Mouse (Mus musculus): Measurements from ENCODE around the gene Thtpa. TPM values are rescaled to one million over a fixed set of nuclear protein-coding genes. Genes with fewer than 3 reads are reported as not detected.

Thtpa gene
- polyA plus RNA-seq (2012; rRNA removed): 12.1 and 13.8 TPM in 2 replicates

GRCm38 (mm10) chr14:55094704-55095231 is at the start of gene Thtpa:
Thtpa (plus strand) TSS chr14:55094784.
- no peaks in the 10 kb centered on the region for H3K27me3 ChIP-seq (replicated peaks; ENCODE audit: control insufficient read depth, insufficient read depth, low read length)
- peaks cover 7% of the 10 kb centered on the region; the same call in 1 of the 2 replicates for H3K4me1 ChIP-seq (ENCODE audit: control insufficient read depth, insufficient read depth, low read length)
- H3K36me3 ChIP-seq (ENCODE audit: control insufficient read depth, insufficient read depth, low read length): no peaks in the 10 kb centered on the region
- DNase-seq: peak; percentile 89
- TF ChIP-seq CTCF (conservative IDR thresholded peaks at IDR 0.05; ENCODE audit: insufficient read depth, insufficient read length, low read depth, low read length) (no peak), POLR2A (IDR thresholded peaks at IDR 0.05; ENCODE audit: low read depth, low read length) (peak; percentile 52)
- peak within 1 kb of the TSS; percentile 81 for H3K4me3 ChIP-seq (ENCODE audit: insufficient read depth, low read depth, low read length)
- under 1% methylated on average over 30 of the region's 30 CpGs for WGBS
- H3K27ac ChIP-seq (ENCODE audit: insufficient read depth, low read depth, low read length): peak within 1 kb of the TSS; percentile 91

- 71% methylated on average over 2 of the region's 2 CpGs for WGBS
Measured at GRCm38 (mm10) chr14:55047971-55048531, 46.5 kb upstream of the Thtpa start.

GRCm38 (mm10) chr14:55052496-55052895 is 42.1 kb upstream of the Thtpa start:
- no peaks in the 10 kb centered on the region for H3K27me3 ChIP-seq (replicated peaks; ENCODE audit: control insufficient read depth, insufficient read depth, low read length)
- peak; percentile 14 for DNase-seq
- H3K4me3 ChIP-seq (ENCODE audit: insufficient read depth, low read depth, low read length): no peak overlapping the region
- TF ChIP-seq CTCF (conservative IDR thresholded peaks at IDR 0.05; ENCODE audit: insufficient read depth, insufficient read length, low read depth, low read length): no peak
- no peak for TF ChIP-seq POLR2A (IDR thresholded peaks at IDR 0.05; ENCODE audit: low read depth, low read length)
- no peaks in the 10 kb centered on the region for H3K36me3 ChIP-seq (ENCODE audit: control insufficient read depth, insufficient read depth, low read length)
- 55% methylated on average over 9 of the region's 9 CpGs for WGBS
- no peak overlapping the region for H3K27ac ChIP-seq (ENCODE audit: insufficient read depth, low read depth, low read length)
- no peaks in the 10 kb centered on the region for H3K4me1 ChIP-seq (ENCODE audit: control insufficient read depth, insufficient read depth, low read length)

More at GRCm38 (mm10) chr14:55047971-55048531, 46.5 kb upstream of the Thtpa start:
- DNase-seq: no peak
- no peaks in the 10 kb centered on the region for H3K27me3 ChIP-seq (replicated peaks; ENCODE audit: control insufficient read depth, insufficient read depth, low read length)
- H3K4me1 ChIP-seq (ENCODE audit: control insufficient read depth, insufficient read depth, low read length): no peaks in the 10 kb centered on the region
- TF ChIP-seq CTCF (conservative IDR thresholded peaks at IDR 0.05; ENCODE audit: insufficient read depth, insufficient read length, low read depth, low read length) (no peak), POLR2A (IDR thresholded peaks at IDR 0.05; ENCODE audit: low read depth, low read length) (no peak)
- H3K36me3 ChIP-seq (ENCODE audit: control insufficient read depth, insufficient read depth, low read length): no peaks in the 10 kb centered on the region
- H3K4me3 ChIP-seq (ENCODE audit: insufficient read depth, low read depth, low read length): no peak overlapping the region
- H3K27ac ChIP-seq (ENCODE audit: insufficient read depth, low read depth, low read length): no peak overlapping the region

- WGBS: 73% methylated on average over 4 of the region's 4 CpGs
- H3K27ac ChIP-seq (ENCODE audit: insufficient read depth, low read depth, low read length): no peak overlapping the region
- no peaks in the 10 kb centered on the region for H3K36me3 ChIP-seq (ENCODE audit: control insufficient read depth, insufficient read depth, low read length)
- H3K4me1 ChIP-seq (ENCODE audit: control insufficient read depth, insufficient read depth, low read length): no peaks in the 10 kb centered on the region
- no peaks in the 10 kb centered on the region for H3K27me3 ChIP-seq (replicated peaks; ENCODE audit: control insufficient read depth, insufficient read depth, low read length)
- DNase-seq: no peak
- H3K4me3 ChIP-seq (ENCODE audit: insufficient read depth, low read depth, low read length): no peak overlapping the region
- TF ChIP-seq POLR2A (IDR thresholded peaks at IDR 0.05; ENCODE audit: low read depth, low read length): no peak
- no peak for TF ChIP-seq CTCF (conservative IDR thresholded peaks at IDR 0.05; ENCODE audit: insufficient read depth, insufficient read length, low read depth, low read length)
Measured at GRCm38 (mm10) chr14:55053050-55053449, 41.5 kb upstream of the Thtpa start.

- Histone ChIP-seq H3K4me3 (ENCODE audit: insufficient read depth, low read depth, low read length) (no peak overlapping the region), H3K27me3 (replicated peaks; ENCODE audit: control insufficient read depth, insufficient read depth, low read length) (no peaks in the 10 kb centered on the region), H3K36me3 (ENCODE audit: control insufficient read depth, insufficient read depth, low read length) (no peaks in the 10 kb centered on the region), H3K4me1 (ENCODE audit: control insufficient read depth, insufficient read depth, low read length) (no peaks in the 10 kb centered on the region), H3K27ac (ENCODE audit: insufficient read depth, low read depth, low read length) (no peak overlapping the region)
- peak; percentile 60 for DNase-seq
- TF ChIP-seq CTCF (conservative IDR thresholded peaks at IDR 0.05; ENCODE audit: insufficient read depth, insufficient read length, low read depth, low read length): no peak
- TF ChIP-seq POLR2A (IDR thresholded peaks at IDR 0.05; ENCODE audit: low read depth, low read length): no peak
- 71% methylated on average over 17 of the region's 17 CpGs for WGBS
Measured at GRCm38 (mm10) chr14:55053708-55054190, 40.8 kb upstream of the Thtpa start.

- 82% methylated on average over 10 of the region's 10 CpGs for whole genome bisulfite sequencing
Measured at GRCm38 (mm10) chr14:55054191-55054749, 40.3 kb upstream of the Thtpa start.

GRCm38 (mm10) chr14:55055167-55055834 is 39.3 kb upstream of the Thtpa start:
- peak; percentile 47 for DNase-seq
- Histone ChIP-seq H3K36me3 (ENCODE audit: control insufficient read depth, insufficient read depth, low read length) (no peaks in the 10 kb centered on the region), H3K4me1 (ENCODE audit: control insufficient read depth, insufficient read depth, low read length) (no peaks in the 10 kb centered on the region; the same call in 1 of the 2 replicates), H3K27me3 (replicated peaks; ENCODE audit: control insufficient read depth, insufficient read depth, low read length) (no peaks in the 10 kb centered on the region), H3K4me3 (ENCODE audit: insufficient read depth, low read depth, low read length) (no peak overlapping the region), H3K27ac (ENCODE audit: insufficient read depth, low read depth, low read length) (no peak overlapping the region)
- WGBS: 46% methylated on average over 11 of the region's 11 CpGs
- TF ChIP-seq POLR2A (IDR thresholded peaks at IDR 0.05; ENCODE audit: low read depth, low read length): no peak
- TF ChIP-seq CTCF (conservative IDR thresholded peaks at IDR 0.05; ENCODE audit: insufficient read depth, insufficient read length, low read depth, low read length): no peak

More at GRCm38 (mm10) chr14:55054191-55054749, 40.3 kb upstream of the Thtpa start:
- TF ChIP-seq CTCF (conservative IDR thresholded peaks at IDR 0.05; ENCODE audit: insufficient read depth, insufficient read length, low read depth, low read length): no peak
- no peak for TF ChIP-seq POLR2A (IDR thresholded peaks at IDR 0.05; ENCODE audit: low read depth, low read length)
- no peak for DNase-seq
- Histone ChIP-seq H3K4me1 (ENCODE audit: control insufficient read depth, insufficient read depth, low read length) (no peaks in the 10 kb centered on the region), H3K36me3 (ENCODE audit: control insufficient read depth, insufficient read depth, low read length) (no peaks in the 10 kb centered on the region), H3K27me3 (replicated peaks; ENCODE audit: control insufficient read depth, insufficient read depth, low read length) (no peaks in the 10 kb centered on the region), H3K27ac (ENCODE audit: insufficient read depth, low read depth, low read length) (no peak overlapping the region), H3K4me3 (ENCODE audit: insufficient read depth, low read depth, low read length) (no peak overlapping the region)
